Mouse (Mus musculus) forebrain, postnatal 0 days (tissue): ENCODE results near the gene 4930432M17Rik. TPM values are rescaled to one million over a fixed set of nuclear protein-coding genes. Genes with fewer than 3 reads are reported as not detected.

ENCODE experiments used
- ATAC-seq: fragments of 200-750 bp; cut with Nextera tagmentation; 2 replicates; pipeline ENCODE4 v1.8.0; 2017; ENCODE audit warnings: mild to moderate bottlenecking, moderate library complexity
- DNase-seq: peaks from one replicate; pipeline ENCODE4 v3.0.0-alpha.2; 2015
- H3K27ac ChIP-seq: fragments of 300-500 bp; sonication (generic); 2 replicates; pipeline ENCODE4 v1.5.1; 2014; ENCODE audit warnings: low read depth, mild to moderate bottlenecking, antibody characterized with exemption, low read length, moderate library complexity, mixed read lengths
- H3K27me3 ChIP-seq: fragments of 300-500 bp; sonication (generic); 2 replicates; pipeline ENCODE4 v1.6.1; 2014; ENCODE audit warnings: mild to moderate bottlenecking, low read length, mixed read lengths; ENCODE audit not compliant: insufficient read depth
- H3K36me3 ChIP-seq: fragments of 300-500 bp; sonication (generic); 2 replicates; pipeline ENCODE4 v1.6.1; 2014; ENCODE audit warnings: mild to moderate bottlenecking, moderate library complexity; ENCODE audit not compliant: insufficient read depth
- H3K4me1 ChIP-seq: fragments of 300-500 bp; sonication (generic); 2 replicates; pipeline ENCODE4 v1.6.1; 2014; ENCODE audit warnings: antibody characterized with exemption; ENCODE audit not compliant: insufficient read depth
- H3K4me2 ChIP-seq: fragments of 300-500 bp; sonication (generic); 2 replicates; pipeline ENCODE4 v1.6.1; 2014; ENCODE audit warnings: low read depth, mild to moderate bottlenecking, moderate library complexity
- H3K4me3 ChIP-seq: fragments of 300-500 bp; sonication (generic); 2 replicates; pipeline ENCODE4 v1.5.1; 2014; ENCODE audit warnings: low read depth, low read length, mixed read lengths
- H3K9ac ChIP-seq: fragments of 300-500 bp; sonication (generic); 2 replicates; pipeline ENCODE4 v1.6.1; 2014; ENCODE audit warnings: mild to moderate bottlenecking
- H3K9me3 ChIP-seq: fragments of 300-500 bp; sonication (generic); 2 replicates; pipeline ENCODE4 v1.6.1; 2016; ENCODE audit warnings: low read length
- CTCF ChIP-seq: sonication (generic); IDR thresholded peaks from 2 replicates; pipeline ENCODE4 v1.5.1; 2016; ENCODE audit warnings: antibody characterized with exemption, control low read depth, low read depth
- WGBS: fragments of 180-500 bp; shearing (Covaris S2); extraction: QIAGEN DNeasy Blood & Tissue Kit; methylation state at CpG from one replicate; pipeline ENCODE4 v1.1.7; 2014; 5-methylcytosine and 5-hydroxymethylcytosine counted together
- polyA plus RNA-seq: library from polyadenylated mRNA; unstranded; fragments of >200 nt; fragmentation: Nextera tagmentation; extraction: Ambion mirVana; gene quantifications from 2 replicates; pipeline ENCODE4 v1.2.1, GENCODE M21; 2015
- total RNA-seq: library from RNA; depleted of rRNA; stranded (reverse); fragments of >200 nt; gene quantifications from 2 replicates; pipeline ENCODE4 v1.2.3, GENCODE M21; 2014

Gene 4930432M17Rik
- total and polyA plus RNA-seq, 2 experiments from 2014 or later: not detected

GRCm38 (mm10) chr3:121706087-121706486, 35.5 kb downstream of the 4930432M17Rik start:
- no peak for TF ChIP-seq CTCF
- Histone ChIP-seq H3K9me3 (no peaks in the 10 kb centered on the region), H3K4me1 (peaks cover 8% of the 10 kb centered on the region), H3K27ac (no peak overlapping the region), H3K9ac (no peak overlapping the region), H3K36me3 (no peaks in the 10 kb centered on the region), H3K4me2 (no peak overlapping the region), H3K4me3 (no peak overlapping the region), H3K27me3 (no peaks in the 10 kb centered on the region)
- 24% methylated on average over 5 of the region's 5 CpGs for WGBS
- DNase-seq (peak; percentile 22), ATAC-seq (no peak)

DNA sequence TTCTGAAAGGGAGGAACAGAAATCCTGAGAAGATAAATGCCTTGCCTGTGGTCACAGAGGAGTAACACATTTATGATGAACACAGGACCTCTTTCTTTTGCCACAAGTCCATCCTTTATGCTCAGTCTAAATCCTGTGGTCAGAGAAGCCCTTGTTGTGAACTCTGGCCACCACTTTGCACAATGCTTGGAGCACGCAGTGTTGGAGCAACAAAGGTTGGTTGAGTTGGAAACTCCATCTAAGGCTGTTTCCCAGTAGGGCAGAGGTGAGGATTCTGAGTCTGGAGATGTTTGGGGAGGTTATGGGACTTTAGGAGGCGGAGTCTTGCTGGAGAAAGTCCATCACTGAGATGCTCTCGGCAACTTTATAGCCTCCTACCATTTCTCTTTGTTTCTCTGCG, 36.5 kb downstream of the 4930432M17Rik start:
- Histone ChIP-seq H3K27ac (no peak overlapping the region), H3K36me3 (no peaks in the 10 kb centered on the region), H3K9me3 (no peaks in the 10 kb centered on the region), H3K4me3 (no peak overlapping the region), H3K4me1 (no peaks in the 10 kb centered on the region), H3K4me2 (no peak overlapping the region), H3K27me3 (no peaks in the 10 kb centered on the region), H3K9ac (no peak overlapping the region)
- DNase-seq: no peak
- peak; percentile 43; the same call in 1 of the 2 replicates for ATAC-seq
- TF ChIP-seq CTCF: no peak
- WGBS: 91% methylated on average over 4 of the region's 4 CpGs

DNA sequence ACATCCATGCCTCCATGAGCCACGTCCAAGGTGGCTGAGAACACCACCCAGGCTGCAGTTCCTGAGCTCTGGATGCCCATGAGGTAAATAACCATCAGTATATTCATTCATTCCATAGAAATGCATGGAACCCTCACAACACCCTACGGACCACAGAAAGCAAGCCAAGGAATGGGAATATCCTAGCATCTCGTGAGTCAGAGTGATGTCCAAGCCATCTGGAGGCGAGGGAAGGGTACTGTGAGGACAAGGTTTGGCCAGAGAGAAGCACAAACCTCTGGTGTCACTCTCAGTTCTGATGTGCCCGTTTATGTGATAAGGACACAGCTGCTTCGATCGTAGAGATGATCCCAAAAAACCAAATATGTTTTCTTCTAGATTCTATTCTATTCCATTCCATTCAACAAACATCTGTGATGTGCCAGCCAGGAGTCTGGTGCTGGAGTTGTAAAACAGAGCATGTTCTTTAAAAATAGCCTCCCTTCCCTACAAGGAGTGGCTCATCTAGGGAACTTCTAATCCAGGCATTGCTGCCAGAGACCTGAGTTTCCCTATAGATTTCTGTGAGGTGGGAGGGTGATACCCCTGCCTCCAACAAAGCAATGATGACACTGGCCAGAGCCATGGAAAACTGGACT, 40.5 kb downstream of the 4930432M17Rik start:
- H3K27ac ChIP-seq: no peak overlapping the region

DNA sequence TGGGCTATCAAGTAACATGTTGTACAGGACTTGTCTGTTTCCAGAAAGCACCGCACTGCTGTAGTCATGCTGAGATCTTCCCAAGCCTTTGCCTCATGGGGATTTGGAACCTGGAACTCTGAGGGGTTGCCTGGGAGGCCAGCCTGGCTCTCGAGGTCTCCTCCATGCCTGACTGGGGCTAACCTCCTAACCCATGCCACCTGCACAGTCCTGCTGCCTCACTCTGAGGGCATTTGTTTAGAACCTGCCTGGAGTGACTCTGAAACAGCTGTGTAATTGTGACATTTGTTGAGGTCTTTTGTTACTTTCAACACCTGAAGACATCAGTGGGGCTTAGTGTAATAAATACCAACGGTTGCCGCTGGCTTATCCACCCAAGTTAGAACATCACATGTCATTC, 41.7 kb downstream of the 4930432M17Rik start:
- no peaks in the 10 kb centered on the region for H3K27me3 ChIP-seq
- DNase-seq: no peak
- 81% methylated on average over 4 of the region's 4 CpGs for WGBS
- no peaks in the 10 kb centered on the region for H3K36me3 ChIP-seq
- no peak overlapping the region for H3K9ac ChIP-seq
- no peaks in the 10 kb centered on the region for H3K4me1 ChIP-seq
- no peak overlapping the region for H3K27ac ChIP-seq
- H3K4me2 ChIP-seq: no peak overlapping the region
- H3K9me3 ChIP-seq: no peaks in the 10 kb centered on the region
- ATAC-seq: no peak
- TF ChIP-seq CTCF: no peak
- H3K4me3 ChIP-seq: no peak overlapping the region

More for the DNA sequence above, 40.5 kb downstream of the 4930432M17Rik start:
- TF ChIP-seq CTCF: no peak
- ATAC-seq (no peak), DNase-seq (no peak)
- Histone ChIP-seq H3K27me3 (no peaks in the 10 kb centered on the region), H3K4me3 (no peak overlapping the region), H3K4me1 (no peaks in the 10 kb centered on the region), H3K36me3 (no peaks in the 10 kb centered on the region), H3K9me3 (no peaks in the 10 kb centered on the region), H3K4me2 (no peak overlapping the region), H3K9ac (no peak overlapping the region)
- WGBS: 83% methylated on average over 7 of the region's 7 CpGs

GRCm38 (mm10) chr3:121713151-121713701, 42.7 kb downstream of the 4930432M17Rik start:
- Histone ChIP-seq H3K27ac (no peak overlapping the region), H3K9me3 (no peaks in the 10 kb centered on the region), H3K4me2 (no peak overlapping the region), H3K36me3 (no peaks in the 10 kb centered on the region), H3K4me3 (no peak overlapping the region), H3K4me1 (no peaks in the 10 kb centered on the region), H3K27me3 (no peaks in the 10 kb centered on the region), H3K9ac (no peak overlapping the region)
- 72% methylated on average over 17 of the region's 17 CpGs for WGBS
- DNase-seq (no peak), ATAC-seq (no peak)
- no peak for TF ChIP-seq CTCF

- ATAC-seq (no peak), DNase-seq (no peak)
- Histone ChIP-seq H3K27ac (no peak overlapping the region), H3K4me2 (no peak overlapping the region), H3K9me3 (no peaks in the 10 kb centered on the region), H3K27me3 (no peaks in the 10 kb centered on the region), H3K4me3 (no peak overlapping the region), H3K4me1 (no peaks in the 10 kb centered on the region), H3K9ac (no peak overlapping the region), H3K36me3 (no peaks in the 10 kb centered on the region)
- WGBS: 36% methylated on average over 8 of the region's 8 CpGs
- no peak for TF ChIP-seq CTCF
Observed at GRCm38 (mm10) chr3:121713816-121714215, 43.3 kb downstream of the 4930432M17Rik start.

- Histone ChIP-seq H3K4me2 (no peak overlapping the region), H3K4me1 (no peaks in the 10 kb centered on the region), H3K27me3 (no peaks in the 10 kb centered on the region), H3K36me3 (no peaks in the 10 kb centered on the region), H3K4me3 (no peak overlapping the region), H3K9ac (no peak overlapping the region), H3K27ac (no peak overlapping the region), H3K9me3 (no peaks in the 10 kb centered on the region)
- 100% methylated on average over 2 of the region's 2 CpGs for WGBS
- DNase-seq: no peak
- ATAC-seq: no peak
- no peak for TF ChIP-seq CTCF
Observed at GRCm38 (mm10) chr3:121714461-121714860, 43.9 kb downstream of the 4930432M17Rik start.
